Mouse (Mus musculus): ENCODE results near the gene Ptk6.

Gene Ptk6

GRCm38 (mm10) chr2:181202422-181202821 lies at the start of gene Ptk6:
TSS of gene Ptk6 (minus strand) at chr2:181202789.
- no peak for DNase-seq (ENCODE audit: low spot score)

- no peak for DNase-seq (ENCODE audit: low spot score)
Measured at GRCm38 (mm10) chr2:181251841-181252240, 49.3 kb upstream of the Ptk6 start.

DNA sequence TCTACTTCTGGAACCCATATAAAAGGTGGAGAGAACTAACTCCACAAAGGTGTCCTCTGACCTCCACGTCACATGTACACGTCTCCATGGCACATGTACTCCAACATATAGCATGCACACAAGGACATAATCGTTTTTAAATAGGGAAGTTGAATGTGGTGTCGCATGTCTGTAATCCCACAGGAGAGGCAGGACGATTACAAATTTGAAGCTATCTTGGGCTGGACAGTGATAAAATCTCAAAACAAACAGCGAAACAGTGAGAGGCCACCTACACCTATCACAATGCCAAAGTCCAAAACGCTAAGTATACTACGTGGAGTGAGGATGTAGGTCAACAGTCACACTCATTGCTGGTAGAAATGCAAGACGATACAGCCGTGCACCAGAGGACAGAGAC lies 46.6 kb upstream of the Ptk6 start:
- DNase-seq (ENCODE audit: low spot score) = no peak

DNA sequence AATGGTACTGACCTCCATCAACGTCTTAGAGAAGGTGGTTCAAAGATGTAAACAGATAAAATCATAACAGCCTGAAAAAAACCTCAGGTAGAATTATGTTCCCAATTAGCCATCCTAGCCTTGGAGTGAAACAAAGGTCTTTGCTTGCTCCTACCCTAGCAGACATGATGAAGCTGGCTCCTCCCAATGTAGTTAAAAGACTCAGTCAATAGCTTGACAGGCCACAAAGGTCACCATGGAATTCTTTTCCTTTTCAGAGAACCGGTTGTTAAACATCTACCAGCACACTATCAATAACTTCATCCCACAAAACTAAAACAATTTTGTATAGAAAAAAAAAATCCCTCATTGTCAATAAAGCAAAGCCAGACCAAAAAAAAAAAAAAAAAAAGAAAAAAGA lies 42.4 kb upstream of the Ptk6 start:
- DNase-seq (ENCODE audit: low spot score) = no peak

DNA sequence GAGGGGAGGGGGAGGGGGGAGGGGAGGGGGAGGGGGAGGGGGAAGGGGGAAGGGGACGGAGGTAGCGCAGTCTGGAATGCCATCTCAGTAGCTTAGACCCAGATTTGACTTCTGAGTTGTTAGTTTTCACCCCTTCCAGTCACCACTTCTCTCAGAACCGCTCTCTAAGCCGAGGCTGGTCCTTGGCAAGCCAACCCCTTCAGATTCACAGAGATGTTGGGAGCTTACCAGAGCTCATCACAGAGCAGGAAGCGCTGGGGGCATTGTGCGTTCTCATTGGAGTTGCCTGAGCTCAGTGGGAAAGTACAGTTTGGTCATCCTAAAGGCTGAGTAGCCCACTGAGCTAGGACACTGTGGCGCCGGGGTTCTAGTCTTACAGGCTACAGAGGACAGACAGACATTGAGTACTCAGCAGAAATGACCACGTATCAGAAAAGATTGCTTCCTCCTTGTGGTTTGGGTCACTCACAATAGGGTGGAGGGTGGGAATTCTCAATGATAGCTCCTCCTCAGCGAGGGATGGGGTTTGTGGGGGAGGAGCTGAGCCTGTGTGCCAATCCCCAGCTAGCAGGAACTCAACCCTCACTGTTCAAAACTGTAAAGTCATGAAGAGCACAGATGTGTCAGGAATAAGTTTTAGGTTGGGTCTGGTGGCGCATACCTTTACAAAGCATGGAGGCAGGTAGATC lies 41.3 kb upstream of the Ptk6 start:
- no peak for DNase-seq (ENCODE audit: low spot score)

DNA sequence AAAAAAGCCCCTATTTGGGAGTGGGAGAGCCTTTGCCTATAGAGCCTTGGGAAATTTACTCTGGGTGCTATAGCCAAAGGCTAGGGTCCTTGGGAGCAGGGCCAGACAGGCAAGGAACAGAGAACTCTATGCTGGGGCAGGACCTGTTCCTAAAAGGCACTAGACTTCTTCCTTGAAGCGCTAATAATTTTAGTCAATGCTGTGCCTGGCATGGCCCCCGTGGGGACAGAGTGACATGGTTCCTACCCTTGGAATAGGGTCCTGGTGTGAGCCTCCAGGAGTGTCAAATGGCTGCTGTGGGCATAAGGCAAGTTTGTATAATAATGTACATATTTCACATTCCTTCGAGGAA lies 39.7 kb upstream of the Ptk6 start:
- no peak for DNase-seq (ENCODE audit: low spot score)

DNA sequence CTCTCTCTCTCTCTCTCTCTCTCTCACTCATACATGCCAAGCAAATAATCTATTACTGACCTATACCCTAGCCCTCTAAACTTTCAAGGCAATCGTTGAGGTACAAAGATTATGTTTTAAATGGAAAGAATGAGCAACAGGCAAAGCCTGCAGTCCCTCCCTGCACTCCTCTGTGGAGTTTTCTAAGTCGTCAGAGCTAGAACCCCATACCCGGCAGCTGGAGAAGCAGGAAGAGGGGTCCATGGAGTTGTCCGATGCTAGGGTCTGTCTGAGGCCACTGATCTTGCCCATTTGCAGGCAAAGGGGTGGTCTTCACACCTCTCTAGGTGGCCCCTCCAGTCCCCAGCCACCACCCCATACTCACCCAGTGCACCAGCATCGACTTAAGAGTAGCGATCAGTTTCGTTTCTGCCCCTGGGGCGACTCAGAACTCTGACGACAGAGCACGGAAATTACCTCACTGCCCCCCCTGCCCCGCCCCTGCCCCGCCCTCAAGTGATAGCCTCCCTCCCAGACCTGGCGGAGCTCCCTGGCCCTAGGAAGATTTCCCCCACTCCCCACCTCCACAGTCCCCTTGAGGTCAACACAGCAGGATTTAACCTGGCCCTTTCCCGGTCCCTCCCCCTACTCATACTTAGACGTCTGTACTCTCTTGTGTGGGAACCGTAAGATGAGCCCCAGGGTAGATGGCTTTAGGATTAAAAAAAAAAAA lies 39.2 kb upstream of the Ptk6 start, which contains the start of gene Helz2:
Gene Helz2, minus strand, starts transcription at position 426 of the 712 bp plus-strand sequence.
- no peak for DNase-seq (ENCODE audit: low spot score)

DNA sequence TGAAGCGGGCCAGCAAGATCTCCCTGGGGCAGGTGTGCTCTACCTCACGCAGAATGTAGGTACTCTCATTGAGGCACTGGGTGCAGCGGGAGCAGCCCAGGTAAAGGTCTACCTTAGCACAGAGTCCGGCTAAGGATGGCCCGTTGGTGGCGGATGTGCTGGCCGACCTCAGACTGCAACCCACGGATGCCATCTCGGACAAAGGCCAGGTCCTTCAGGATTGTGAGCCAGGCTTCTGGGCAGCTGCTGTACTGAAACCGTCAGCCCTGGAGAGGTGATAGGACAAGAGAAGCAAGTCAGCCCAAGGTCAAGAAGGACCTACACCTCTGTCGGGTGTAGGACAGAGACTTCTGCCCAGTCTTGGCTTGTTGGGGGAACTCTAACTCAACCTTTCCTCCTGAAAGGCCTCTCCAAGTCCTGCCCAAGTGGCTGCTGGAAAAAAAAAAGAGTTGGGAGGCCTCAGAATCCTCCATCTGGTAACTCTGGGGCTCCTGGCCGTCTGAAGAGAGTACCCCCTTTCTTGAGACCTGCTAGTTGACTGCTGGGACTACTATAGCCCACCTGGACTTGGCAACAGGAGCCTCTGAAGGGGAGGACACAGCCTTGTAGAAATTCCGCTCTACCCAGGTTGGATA lies 38.3 kb upstream of the Ptk6 start:
- DNase-seq (ENCODE audit: low spot score) = no peak

DNA sequence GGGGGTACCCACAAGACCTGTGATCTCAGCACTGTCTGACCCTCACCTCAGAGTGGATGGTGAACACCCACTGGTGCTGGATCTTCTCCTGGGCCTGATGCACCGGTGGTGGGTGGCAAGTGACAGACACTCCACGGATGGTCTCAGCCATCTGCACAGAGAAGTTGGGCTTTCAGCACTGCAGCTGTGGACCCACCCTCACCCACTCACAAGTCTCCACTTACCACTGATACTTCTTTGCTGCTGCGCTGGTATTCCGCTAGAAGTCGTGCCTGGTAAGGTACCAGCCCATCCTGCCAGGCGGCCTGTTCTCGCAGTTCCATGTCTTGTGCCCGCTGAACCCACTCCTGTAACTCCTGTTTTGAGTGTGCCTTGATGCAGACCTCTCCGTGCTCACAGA lies 36.7 kb upstream of the Ptk6 start:
- no peak for DNase-seq (ENCODE audit: low spot score)

GRCm38 (mm10) chr2:181238861-181239260 lies 36.3 kb upstream of the Ptk6 start:
- no peak for DNase-seq (ENCODE audit: low spot score)

DNA sequence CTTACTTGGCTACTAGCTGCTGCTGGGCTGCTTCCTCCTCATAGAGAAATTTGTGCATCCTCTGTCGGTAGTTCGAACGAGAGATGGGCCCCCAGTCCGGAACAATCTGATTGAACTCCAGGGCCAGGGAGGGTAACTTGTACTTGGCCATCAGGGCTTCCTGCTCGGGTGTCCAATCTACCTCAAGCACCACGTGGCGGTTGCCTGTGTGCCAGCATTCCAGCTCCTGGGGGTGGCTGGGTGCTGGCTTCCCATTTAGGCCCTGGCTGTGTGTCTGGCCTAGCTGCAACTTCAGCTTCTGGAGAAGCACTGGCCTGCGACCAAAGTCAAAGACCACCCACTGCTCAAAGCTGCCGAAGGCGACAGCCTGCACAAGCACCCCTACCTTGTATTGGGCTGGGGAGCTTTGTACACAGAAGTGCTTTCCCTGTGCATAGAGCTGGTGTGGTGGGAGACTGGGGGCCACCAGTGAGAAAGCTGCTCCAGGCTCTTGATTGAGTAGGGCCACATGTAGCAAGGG lies 35.6 kb upstream of the Ptk6 start:
- DNase-seq (ENCODE audit: low spot score) = no peak

GRCm38 (mm10) chr2:181237251-181238014 lies 34.8 kb upstream of the Ptk6 start:
- no peak for DNase-seq (ENCODE audit: low spot score)

- no peak for DNase-seq (ENCODE audit: low spot score)
Measured at GRCm38 (mm10) chr2:181235681-181236566, 33.3 kb upstream of the Ptk6 start.

- DNase-seq (ENCODE audit: low spot score) = no peak
Measured at GRCm38 (mm10) chr2:181234680-181235079, 32.1 kb upstream of the Ptk6 start.

GRCm38 (mm10) chr2:181233443-181233842 lies 30.9 kb upstream of the Ptk6 start:
- no peak for DNase-seq (ENCODE audit: low spot score)

DNA sequence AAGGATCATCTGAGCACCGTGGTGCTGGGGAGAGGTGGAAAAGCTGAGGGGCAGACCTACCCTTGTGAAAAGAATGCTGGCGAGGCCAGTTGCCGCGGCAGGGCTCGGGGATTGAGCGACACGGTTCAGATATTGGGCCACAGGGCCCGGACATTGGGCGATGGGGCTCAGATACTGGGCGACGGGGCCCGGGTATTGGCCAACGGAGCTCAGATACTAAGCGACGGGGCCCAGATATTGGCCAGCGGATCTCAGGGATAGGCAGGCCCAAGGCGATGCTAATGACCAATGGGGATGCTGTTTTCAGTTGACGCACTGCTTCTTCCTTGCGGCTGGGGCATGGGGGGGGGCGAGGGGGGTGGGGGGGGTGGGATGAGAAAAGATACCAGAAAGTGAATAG lies 28.6 kb upstream of the Ptk6 start:
- no peak for DNase-seq (ENCODE audit: low spot score)

GRCm38 (mm10) chr2:181228335-181228734 lies 25.7 kb upstream of the Ptk6 start:
- DNase-seq (ENCODE audit: low spot score) = no peak

DNA sequence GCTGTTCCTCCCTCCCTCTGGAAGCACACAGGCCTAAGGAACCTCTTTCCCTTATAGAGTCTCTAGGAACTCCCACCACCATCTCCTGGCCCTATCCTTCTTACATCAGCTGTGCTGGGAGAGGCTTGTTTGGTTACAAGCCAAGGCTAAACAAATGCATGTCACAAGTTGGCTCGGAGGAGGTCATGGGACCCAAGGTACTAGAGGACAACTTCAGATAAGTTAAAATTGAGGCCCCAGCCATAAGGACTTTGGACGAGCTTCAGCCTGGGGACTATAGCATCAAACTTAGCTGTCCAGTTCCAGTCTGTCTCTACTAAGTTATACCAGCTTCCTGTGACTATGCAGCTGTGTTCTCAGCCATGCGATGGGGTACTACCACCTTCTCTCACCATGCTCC lies 24.5 kb upstream of the Ptk6 start:
- no peak for DNase-seq (ENCODE audit: low spot score)

DNA sequence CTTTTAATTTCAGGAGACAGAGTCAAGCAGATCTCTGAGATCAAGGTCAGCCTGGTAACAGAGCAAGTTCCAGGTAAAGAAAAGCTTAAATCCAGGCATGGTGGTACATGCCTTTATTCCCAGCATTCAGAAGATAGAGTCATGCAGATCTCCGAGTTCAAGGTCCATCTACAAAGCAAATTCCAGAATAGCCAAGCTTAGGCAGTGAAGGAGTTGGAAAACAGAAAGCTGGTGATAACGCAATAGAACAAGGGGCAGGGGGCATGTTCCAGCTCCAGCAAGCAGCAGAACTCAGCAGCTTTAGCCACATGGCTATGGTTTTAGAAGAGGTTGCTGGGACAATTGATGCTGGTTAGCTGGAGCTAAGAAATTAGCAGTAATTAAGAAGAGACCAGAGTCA lies 22.4 kb upstream of the Ptk6 start:
- no peak for DNase-seq (ENCODE audit: low spot score)

GRCm38 (mm10) chr2:181220361-181220760 lies 17.8 kb upstream of the Ptk6 start:
- DNase-seq (ENCODE audit: low spot score) = no peak

GRCm38 (mm10) chr2:181219538-181220216 lies 17.1 kb upstream of the Ptk6 start, which contains the start of gene Fndc11:
TSS of gene Fndc11 (plus strand) at chr2:181220013.
- peak; percentile 92 for DNase-seq (ENCODE audit: low spot score)
